Mouse (Mus musculus): ENCODE data around the gene Arntl.

DNA sequence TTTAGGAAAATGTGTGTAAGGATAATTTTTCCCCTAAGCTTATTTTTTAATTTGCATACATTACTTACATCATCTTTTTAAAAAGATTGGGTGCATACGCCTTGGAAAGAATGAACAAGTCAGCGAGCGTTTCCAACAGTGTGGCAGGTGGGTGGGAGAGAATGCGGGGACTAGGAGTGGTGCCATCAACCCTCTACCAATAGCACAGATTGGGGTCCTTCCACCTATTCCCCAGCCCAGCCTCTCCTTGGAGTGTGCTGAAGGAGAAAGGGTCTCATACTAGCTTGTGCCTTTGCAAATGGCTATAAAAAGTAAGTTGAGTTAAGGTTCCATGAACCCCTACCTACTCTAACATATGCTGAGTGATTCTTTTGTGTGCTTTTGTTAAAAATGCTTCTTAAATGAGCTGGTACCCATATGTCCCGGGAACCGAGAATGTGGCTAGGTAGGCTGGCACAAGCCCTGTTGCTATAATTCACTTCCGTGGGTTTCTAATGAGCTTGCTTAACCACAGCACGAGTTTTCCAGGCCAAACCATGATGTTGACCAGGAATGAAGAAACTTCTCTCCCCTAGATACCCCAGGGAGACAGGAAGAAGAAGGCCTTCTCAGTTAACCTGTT is 46.1 kb upstream of the Arntl start:
- TF ChIP-seq USF1 (IDR thresholded peaks at IDR 0.05; ENCODE audit: low read depth) (no peak), CTCF (IDR thresholded peaks at IDR 0.05; ENCODE audit: control insufficient read depth, insufficient read depth, insufficient read length) (no peak), MYOD1 (IDR thresholded peaks at IDR 0.05; ENCODE audit: control insufficient read depth, insufficient read length, low read depth) (no peak)

All from C2C12 (cell line).